Mouse (Mus musculus) heart, postnatal 4 days (tissue): Measurements from ENCODE around the gene Cntn1. TPM values are rescaled to one million over a fixed set of nuclear protein-coding genes. Genes with fewer than 3 reads are reported as not detected.
"Not testable (repeated sequence)": the region's sequence is repeated elsewhere in the genome, so short reads cannot be mapped to it uniquely, and the experiment has no call there.

Experiments used
- DNase-seq: peaks from one replicate; pipeline ENCODE4 v3.0.0; 2021
- total RNA-seq, 2 experiments: library from RNA; stranded (reverse); gene quantifications; 2 replicates each; pipeline ENCODE4 v1.2.3; 2021

The Cntn1 gene
- total RNA-seq, 2 experiments from 2014 or later: 0.10 to 0.25 TPM

GRCm38 (mm10) chr15:92268741-92269322 is 217.9 kb downstream of the Cntn1 start:
- DNase-seq: no peak

GRCm38 (mm10) chr15:92271801-92272365 is 220.9 kb downstream of the Cntn1 start:
- no peak for DNase-seq

- DNase-seq: no peak
Observed at GRCm38 (mm10) chr15:92276826-92277225, 225.9 kb downstream of the Cntn1 start.

- DNase-seq: no peak
Observed at GRCm38 (mm10) chr15:92277984-92278383, 227.0 kb downstream of the Cntn1 start.

- no peak for DNase-seq
Observed at GRCm38 (mm10) chr15:92280966-92281365, 230.0 kb downstream of the Cntn1 start.

GRCm38 (mm10) chr15:92287616-92288015 is 236.7 kb downstream of the Cntn1 start:
- no peak for DNase-seq

- no peak for DNase-seq
Observed at GRCm38 (mm10) chr15:92296479-92296878, 245.5 kb downstream of the Cntn1 start.

GRCm38 (mm10) chr15:92302796-92303195 is 251.8 kb downstream of the Cntn1 start:
- no peak for DNase-seq

- DNase-seq: no peak
Observed at GRCm38 (mm10) chr15:92304221-92304620, 253.3 kb downstream of the Cntn1 start.

- DNase-seq: no peak
Observed at GRCm38 (mm10) chr15:92321959-92322358, 271.0 kb downstream of the Cntn1 start.

- no peak for DNase-seq
Observed at GRCm38 (mm10) chr15:92327111-92327510, 276.1 kb downstream of the Cntn1 start.

GRCm38 (mm10) chr15:92340253-92340652 is 289.3 kb downstream of the Cntn1 start:
- no peak for DNase-seq

- DNase-seq: no peak
Observed at GRCm38 (mm10) chr15:92341424-92341823, 290.5 kb downstream of the Cntn1 start.

GRCm38 (mm10) chr15:92344136-92344869 is 293.3 kb downstream of the Cntn1 start:
- DNase-seq: no peak

- DNase-seq: no peak
Observed at GRCm38 (mm10) chr15:92347426-92347825, 296.5 kb downstream of the Cntn1 start.

- no peak for DNase-seq
Observed at GRCm38 (mm10) chr15:92347902-92348301, 296.9 kb downstream of the Cntn1 start.

- DNase-seq: not testable (repeated sequence)
Observed at GRCm38 (mm10) chr15:92348453-92348852, 297.5 kb downstream of the Cntn1 start.

- DNase-seq: peak; percentile 37
Observed at GRCm38 (mm10) chr15:92364153-92364552, 313.2 kb downstream of the Cntn1 start.

GRCm38 (mm10) chr15:92364592-92364991 is 313.6 kb downstream of the Cntn1 start:
- no peak for DNase-seq
